Comparison of ENCODE assay signal across 28 mouse cellular contexts in genomic region chr12:3261596-3261995, GRCm38 (mm10).
"Had no signal": no experiment of that assay in that cellular context is flagged by ENCODE, and none has a peak within 500 bp of the region (broad histone marks: within the 10 kb centered on the region; RNA-seq: fewer than 3 reads in every experiment).

No protein-coding gene starts in this region.

- DNase-seq: gastrocnemius, postnatal 14 days; gastrocnemius, postnatal 36 days; heart, adult 11 months; heart, adult 2 months; heart, postnatal 14 days; heart, postnatal 36 days; kidney, adult 11 months; kidney, adult 2 months; kidney, adult 9 months; kidney, postnatal 25 days; kidney, postnatal 4 days; liver; liver, embryonic 13.5 days had no signal

- H3K4me3 ChIP-seq: heart, adult 2 months; heart, embryonic 13.5 days; heart, embryonic 15.5 days; hindbrain, embryonic 13.5 days; hindbrain, embryonic 15.5 days; intestine, embryonic 15.5 days; kidney, embryonic 15.5 days; layer of hippocampus, adult 2 months; left cerebral cortex, adult 2 months; limb, embryonic 10.5 days; limb, embryonic 12.5 days; liver, embryonic 13.5 days; liver, embryonic 15.5 days had no signal

- H3K4me2 ChIP-seq: heart, embryonic 11.5 days; heart, embryonic 13.5 days; heart, embryonic 15.5 days; hindbrain, embryonic 13.5 days; hindbrain, embryonic 15.5 days; intestine, embryonic 15.5 days; kidney, embryonic 15.5 days; limb, embryonic 12.5 days; liver, embryonic 11.5 days; liver, embryonic 13.5 days; liver, embryonic 15.5 days had no signal

- H3K9me3 ChIP-seq: heart, embryonic 13.5 days; heart, embryonic 15.5 days; hindbrain, embryonic 13.5 days; hindbrain, embryonic 15.5 days; intestine, embryonic 15.5 days; kidney, embryonic 15.5 days; limb, embryonic 10.5 days; limb, embryonic 12.5 days; liver, embryonic 13.5 days; liver, embryonic 15.5 days had no signal

- H3K27ac ChIP-seq: heart, adult 2 months; heart, embryonic 13.5 days; heart, embryonic 15.5 days; hindbrain, embryonic 13.5 days; hindbrain, embryonic 15.5 days; intestine, embryonic 15.5 days; kidney, embryonic 15.5 days; kidney, postnatal 0 days; layer of hippocampus, adult 2 months; left cerebral cortex, adult 2 months; limb, embryonic 10.5 days; limb, embryonic 12.5 days; liver, embryonic 13.5 days; liver, embryonic 15.5 days had no signal

- H3K4me1 ChIP-seq: heart, embryonic 15.5 days; hindbrain, embryonic 13.5 days; hindbrain, embryonic 15.5 days; intestine, embryonic 15.5 days; kidney, embryonic 15.5 days; limb, embryonic 10.5 days; limb, embryonic 12.5 days had no signal

- H3K9ac ChIP-seq: heart, embryonic 13.5 days; heart, embryonic 15.5 days; hindbrain, embryonic 13.5 days; hindbrain, embryonic 15.5 days; intestine, embryonic 15.5 days; kidney, embryonic 15.5 days; limb, embryonic 12.5 days; liver, embryonic 13.5 days; liver, embryonic 15.5 days had no signal

- H3K27me3 ChIP-seq: heart, embryonic 13.5 days; heart, embryonic 15.5 days; hindbrain, embryonic 13.5 days; hindbrain, embryonic 15.5 days; intestine, embryonic 15.5 days; kidney, embryonic 15.5 days; limb, embryonic 12.5 days; liver, embryonic 13.5 days; liver, embryonic 15.5 days had no signal

- ATAC-seq: inflammation-experienced regulatory T-cells, adult 6 months; intestine, embryonic 15.5 days had no signal
